Mouse (Mus musculus) lung, postnatal 0 days (tissue): ENCODE measurements at regions not wholly inside any gene's neighbourhood (a gene's known extent, or its start where the extent isn't known, plus 50 kb on each side); places are given as distances from the start of the nearest gene placed in this dataset.

ENCODE experiments used
- CTCF ChIP-seq: IDR thresholded peaks from 2 replicates; pipeline ENCODE4 v1.5.1; 2016; ENCODE audit warnings: antibody characterized with exemption, mild to moderate bottlenecking
- EP300 ChIP-seq: IDR thresholded peaks from 2 replicates; pipeline ENCODE4 v1.6.1; 2016; ENCODE audit warnings: antibody characterized with exemption, mild to moderate bottlenecking, control low read depth

- TF ChIP-seq EP300 (no peak), CTCF (no peak)
Observed at GRCm38 (mm10) chr15:93176221-93176620, 98.8 kb downstream of the Gxylt1 start.
